In the genomic region with DNA sequence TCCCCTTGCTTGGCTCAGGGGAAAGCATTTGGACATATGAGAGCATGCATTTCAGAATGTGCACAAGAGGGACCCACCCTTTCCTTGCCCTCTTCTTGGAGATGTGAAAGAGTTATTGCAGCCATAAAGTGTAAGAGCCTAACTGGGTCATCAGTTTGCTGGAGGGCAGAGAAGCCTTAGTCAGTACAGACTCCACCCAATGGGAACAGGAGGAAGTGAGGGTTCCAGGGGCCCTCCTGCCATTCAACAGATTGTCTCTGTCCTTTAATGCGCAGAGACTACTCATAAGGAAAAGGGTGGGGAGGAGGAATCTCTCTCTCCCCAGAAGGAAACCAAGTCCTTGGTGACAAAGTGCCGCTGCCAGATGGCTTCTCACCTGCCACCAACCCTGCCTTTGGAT, we compare ENCODE assay signal across 22 mouse cellular contexts.
"Had no signal": no experiment of that assay in that cellular context is flagged by ENCODE, and none has a peak within 500 bp of the region (broad histone marks: within the 10 kb centered on the region; RNA-seq: fewer than 3 reads in every experiment).

No protein-coding gene starts in this region.

- DNase-seq: gastrocnemius, postnatal 14 days; heart, adult 18-20 months; heart, postnatal 10 days; heart, postnatal 36 days; kidney, adult 18-20 months; kidney, adult 9 months; kidney, postnatal 14 days; kidney, postnatal 36 days; left cerebral cortex, postnatal 4 days; lung, adult 18-20 months had no signal

- H3K9me3 ChIP-seq: heart, embryonic 10.5 days; heart, embryonic 12.5 days; hindbrain, embryonic 13.5 days; hindbrain, embryonic 15.5 days; kidney, embryonic 15.5 days; limb, embryonic 13.5 days; limb, embryonic 15.5 days; liver, embryonic 12.5 days had no signal

- H3K27me3 ChIP-seq: heart, embryonic 12.5 days; hindbrain, embryonic 13.5 days; hindbrain, embryonic 15.5 days; kidney, embryonic 15.5 days; limb, embryonic 13.5 days; limb, embryonic 15.5 days; liver, embryonic 12.5 days had no signal

- H3K27ac ChIP-seq: heart, embryonic 10.5 days; hindbrain, embryonic 13.5 days; hindbrain, embryonic 15.5 days; hindbrain, postnatal 0 days; kidney, embryonic 15.5 days; kidney, postnatal 0 days; layer of hippocampus, adult 2 months; limb, embryonic 13.5 days; limb, embryonic 15.5 days; liver, embryonic 12.5 days; liver, embryonic 14.5 days had no signal

- H3K9ac ChIP-seq: heart, embryonic 12.5 days; hindbrain, embryonic 13.5 days; hindbrain, embryonic 15.5 days; kidney, embryonic 15.5 days; limb, embryonic 13.5 days; limb, embryonic 15.5 days; liver, embryonic 12.5 days; liver, embryonic 14.5 days had no signal

- H3K4me3 ChIP-seq: heart, embryonic 10.5 days; heart, embryonic 12.5 days; hindbrain, embryonic 13.5 days; hindbrain, embryonic 15.5 days; kidney, embryonic 15.5 days; layer of hippocampus, adult 2 months; limb, embryonic 13.5 days; limb, embryonic 15.5 days; liver, embryonic 12.5 days had no signal

- ATAC-seq: hindbrain, postnatal 0 days; liver, embryonic 12.5 days had no signal

- H3K4me2 ChIP-seq: heart, embryonic 12.5 days; hindbrain, embryonic 13.5 days; hindbrain, embryonic 15.5 days; kidney, embryonic 15.5 days; limb, embryonic 13.5 days; limb, embryonic 15.5 days; liver, embryonic 12.5 days had no signal

- H3K4me1 ChIP-seq: hindbrain, embryonic 13.5 days; hindbrain, embryonic 15.5 days; limb, embryonic 13.5 days had no signal

- H3K36me3 ChIP-seq: heart, embryonic 10.5 days; heart, embryonic 12.5 days; hindbrain, embryonic 13.5 days; hindbrain, embryonic 15.5 days; kidney, embryonic 15.5 days; limb, embryonic 13.5 days; limb, embryonic 15.5 days; liver, embryonic 12.5 days had no signal
